Mouse (Mus musculus): ENCODE data around the gene Nme7. TPM values are rescaled to one million over a fixed set of nuclear protein-coding genes. Genes with fewer than 3 reads are reported as not detected.

Gene Nme7
- polyA plus RNA-seq, 1 experiment from 2014 or later, result 46.1 TPM

DNA sequence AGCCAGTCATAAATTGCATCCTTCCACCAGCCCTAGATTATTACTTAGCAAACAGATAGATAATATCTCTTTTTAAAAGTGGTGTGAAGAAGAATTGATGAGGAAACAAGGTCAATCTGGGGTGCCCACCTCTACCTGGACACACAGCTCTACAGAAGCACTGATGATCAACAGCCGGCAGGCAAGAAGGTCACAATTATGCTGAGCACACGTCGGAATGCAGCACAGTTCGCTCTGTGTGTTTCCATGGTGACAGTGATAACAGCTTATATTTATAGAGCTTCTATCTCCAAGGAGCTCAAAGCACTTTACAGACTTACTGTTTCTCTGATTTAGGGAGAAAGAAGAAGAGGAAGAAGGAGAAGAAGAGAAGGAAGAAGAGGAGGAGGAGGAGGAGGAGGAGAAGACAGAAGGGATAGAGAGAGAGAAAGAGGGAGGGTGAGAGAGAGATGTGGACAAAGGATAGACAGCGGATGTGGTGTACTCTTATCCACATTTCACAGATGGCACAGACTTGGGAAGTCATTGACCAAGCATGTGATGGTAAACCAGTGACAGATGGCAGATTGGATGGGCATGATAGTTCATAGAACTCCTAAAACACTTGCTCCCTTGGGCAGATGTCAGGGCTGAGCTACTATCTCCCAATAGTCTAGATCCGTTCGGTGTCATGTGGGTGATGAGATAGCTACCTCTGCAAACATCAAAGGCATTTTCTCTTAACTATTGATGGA lies 171.0 kb downstream of the Nme7 start:
- no peaks in the 10 kb centered on the region for H3K4me1 ChIP-seq
- H3K4me3 ChIP-seq, result no peak overlapping the region
- H3K27ac ChIP-seq (replicated peaks), result no peak overlapping the region
- H3K27me3 ChIP-seq (replicated peaks; ENCODE audit: low read depth, poor library complexity, severe bottlenecking), result no peaks in the 10 kb centered on the region
- H3K9me3 ChIP-seq, result no peaks in the 10 kb centered on the region
- 78% methylated on average over 7 of the region's 7 CpGs for WGBS
- H3K36me3 ChIP-seq (replicated peaks), result no peaks in the 10 kb centered on the region
- DNase-seq (ENCODE audit: low spot score), result no peak

DNA sequence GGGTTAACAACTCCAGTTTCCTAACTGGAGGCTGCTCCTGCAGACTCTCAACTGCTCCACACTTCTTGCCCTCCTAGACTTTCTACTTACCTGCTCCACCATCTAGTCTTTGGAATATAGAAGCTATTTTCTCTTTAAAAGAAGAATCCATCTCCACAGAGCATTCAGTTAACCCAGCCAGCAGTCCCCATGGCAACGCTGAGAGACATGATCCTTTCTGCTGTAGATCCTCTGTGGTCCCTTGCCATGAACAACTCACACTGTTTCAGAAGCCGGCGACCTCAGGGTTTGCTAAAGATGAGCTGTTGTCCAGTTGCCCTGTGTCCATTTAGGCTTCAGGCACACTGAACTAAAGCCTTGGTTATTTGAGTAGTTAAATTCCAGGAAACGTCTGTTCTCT lies 172.0 kb downstream of the Nme7 start:
- no peaks in the 10 kb centered on the region for H3K4me1 ChIP-seq
- H3K36me3 ChIP-seq (replicated peaks), result no peaks in the 10 kb centered on the region
- no peaks in the 10 kb centered on the region for H3K27me3 ChIP-seq (replicated peaks; ENCODE audit: low read depth, poor library complexity, severe bottlenecking)
- no peak overlapping the region for H3K4me3 ChIP-seq
- H3K9me3 ChIP-seq, result no peaks in the 10 kb centered on the region
- WGBS, result 86% methylated on average over 4 of the region's 4 CpGs
- H3K27ac ChIP-seq (replicated peaks), result no peak overlapping the region
- no peak for DNase-seq (ENCODE audit: low spot score)

DNA sequence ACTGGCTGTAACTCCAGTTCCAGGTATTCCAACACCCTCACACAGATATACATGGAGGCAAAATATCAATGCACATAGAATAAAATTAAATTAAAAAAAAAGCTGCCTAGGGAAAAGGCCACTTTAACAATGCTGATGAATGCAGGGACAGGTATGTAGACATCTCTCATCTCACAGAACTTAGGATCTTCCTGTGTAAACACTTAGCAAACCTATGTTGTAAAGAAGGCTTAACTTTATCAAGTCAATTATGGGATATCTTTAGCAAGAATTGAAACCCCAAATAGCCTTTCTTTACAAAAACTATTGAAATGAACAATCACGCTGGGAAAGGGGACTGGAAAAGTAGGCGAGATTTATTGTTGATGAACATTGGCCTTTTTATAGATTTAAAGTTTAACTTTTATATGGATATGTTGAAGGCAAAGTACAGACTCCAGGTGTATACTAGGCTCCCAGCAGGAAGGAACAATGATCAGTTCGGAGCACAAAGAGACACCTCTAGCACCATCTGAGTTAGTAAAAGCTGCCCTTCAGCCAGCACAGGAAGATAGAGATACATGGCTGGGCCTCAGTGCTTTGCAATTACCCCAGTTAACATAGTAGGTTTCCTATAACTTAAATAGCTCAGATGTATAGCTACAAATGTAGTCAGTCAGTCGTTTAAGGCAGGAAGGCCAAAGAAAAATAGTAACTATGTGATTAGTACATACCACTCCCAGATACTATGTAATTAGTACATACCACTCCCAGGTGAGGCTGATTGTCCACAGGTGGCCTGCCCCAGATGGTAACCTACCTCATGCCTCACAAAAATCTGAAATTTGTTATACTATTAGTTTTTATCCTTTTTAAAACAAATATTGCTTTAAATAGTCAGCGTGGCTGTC lies 177.1 kb downstream of the Nme7 start:
- 85% methylated on average over 5 of the region's 5 CpGs for WGBS

DNA sequence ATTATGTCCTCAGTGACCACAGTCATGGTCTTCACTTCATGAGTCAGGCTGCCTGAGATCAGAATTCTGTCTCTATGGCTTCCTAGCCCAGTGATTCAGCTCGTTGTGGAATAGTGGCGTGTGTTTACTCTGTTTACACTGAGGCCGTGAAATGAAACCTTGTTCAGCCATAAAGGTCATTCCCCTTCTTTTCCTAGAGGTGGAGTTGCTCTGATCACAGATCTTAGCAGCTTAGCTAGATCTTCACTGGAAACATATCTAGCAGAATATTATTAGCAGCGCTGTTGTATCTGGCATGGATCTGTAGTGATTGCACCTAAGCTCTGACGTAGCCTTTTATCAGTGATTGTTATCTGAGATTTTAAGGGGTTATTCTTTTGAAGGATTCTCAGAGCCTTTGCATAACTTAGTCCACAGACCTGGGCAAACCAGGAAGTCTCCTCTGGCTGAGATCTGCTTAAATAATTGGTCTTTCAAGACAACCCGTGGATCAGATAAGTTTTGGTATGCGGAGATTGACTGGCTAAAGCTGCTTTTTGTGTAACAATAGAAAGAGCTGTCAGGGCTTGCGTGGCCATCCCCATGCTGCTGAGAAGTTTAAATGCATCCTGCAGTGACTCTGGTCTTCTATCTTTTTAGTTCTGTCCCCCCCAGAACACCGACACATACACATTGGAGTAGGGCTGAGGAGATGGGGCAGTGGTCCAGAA lies 177.9 kb downstream of the Nme7 start:
- H3K4me3 ChIP-seq, result no peak overlapping the region

More for the DNA sequence above, 177.1 kb downstream of the Nme7 start:
- Histone ChIP-seq H3K9me3 (no peaks in the 10 kb centered on the region), H3K36me3 (replicated peaks) (no peaks in the 10 kb centered on the region), H3K27ac (replicated peaks) (no peak overlapping the region), H3K27me3 (replicated peaks; ENCODE audit: low read depth, poor library complexity, severe bottlenecking) (no peaks in the 10 kb centered on the region), H3K4me3 (no peak overlapping the region), H3K4me1 (no peaks in the 10 kb centered on the region; the same call in 1 of the 2 replicates)
- no peak for DNase-seq (ENCODE audit: low spot score)

DNA sequence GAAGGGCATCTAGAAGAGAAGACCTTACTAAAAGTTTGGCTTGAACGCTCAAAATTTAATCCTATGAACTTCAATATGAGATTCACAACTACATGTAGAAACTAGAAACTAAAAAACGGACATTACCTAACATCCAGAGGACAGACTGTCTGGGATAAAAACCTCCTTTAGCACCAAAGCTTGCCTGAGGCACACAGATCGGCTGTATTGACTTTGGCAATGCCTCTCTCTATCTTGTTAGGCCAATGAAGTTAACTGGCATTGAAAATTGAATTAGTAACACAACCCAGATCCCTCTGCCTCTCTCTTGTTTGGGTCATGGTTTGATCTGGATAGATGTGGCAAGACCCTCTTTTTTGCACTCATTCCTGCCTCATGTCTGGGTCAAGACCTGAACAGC lies 178.9 kb downstream of the Nme7 start:
- H3K36me3 ChIP-seq (replicated peaks), result no peaks in the 10 kb centered on the region
- H3K27ac ChIP-seq (replicated peaks), result no peak overlapping the region
- no peak for DNase-seq (ENCODE audit: low spot score)
- H3K4me1 ChIP-seq, result no peaks in the 10 kb centered on the region; the same call in 1 of the 2 replicates
- no peaks in the 10 kb centered on the region for H3K27me3 ChIP-seq (replicated peaks; ENCODE audit: low read depth, poor library complexity, severe bottlenecking)
- H3K9me3 ChIP-seq, result no peaks in the 10 kb centered on the region
- 78% methylated on average over 3 of the region's 3 CpGs for WGBS
- no peak overlapping the region for H3K4me3 ChIP-seq

More for the DNA sequence above, 177.9 kb downstream of the Nme7 start:
- Histone ChIP-seq H3K27me3 (replicated peaks; ENCODE audit: low read depth, poor library complexity, severe bottlenecking) (no peaks in the 10 kb centered on the region), H3K9me3 (no peaks in the 10 kb centered on the region), H3K4me1 (no peaks in the 10 kb centered on the region; the same call in 1 of the 2 replicates), H3K36me3 (replicated peaks) (no peaks in the 10 kb centered on the region), H3K27ac (replicated peaks) (no peak overlapping the region)
- no peak for DNase-seq (ENCODE audit: low spot score)
- 54% methylated on average over 9 of the region's 9 CpGs for WGBS

DNA sequence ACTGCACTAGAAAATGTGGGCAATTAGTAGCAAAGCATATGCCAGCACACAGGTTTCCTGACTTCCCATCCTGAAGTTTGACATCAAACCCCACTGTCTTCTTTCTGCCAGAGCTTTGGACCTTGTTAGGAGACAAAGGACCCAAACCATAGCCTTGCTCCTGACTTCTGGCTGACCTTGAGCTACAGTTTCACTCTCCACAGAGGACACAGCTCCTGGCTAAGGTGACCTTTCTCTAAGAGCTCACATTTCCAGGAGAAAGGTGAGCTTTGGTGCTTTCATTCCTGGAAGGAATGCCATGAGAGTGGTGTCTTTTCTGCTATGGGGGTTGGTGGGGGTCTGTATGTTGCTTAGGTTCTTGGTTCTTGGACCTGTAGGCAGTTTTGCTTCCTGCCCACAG lies 179.8 kb downstream of the Nme7 start:
- no peak for DNase-seq (ENCODE audit: low spot score)
- no peaks in the 10 kb centered on the region for H3K9me3 ChIP-seq
- no peaks in the 10 kb centered on the region for H3K36me3 ChIP-seq (replicated peaks)
- no peak overlapping the region for H3K27ac ChIP-seq (replicated peaks)
- no peaks in the 10 kb centered on the region; the same call in 1 of the 2 replicates for H3K4me1 ChIP-seq
- H3K4me3 ChIP-seq, result no peak overlapping the region
- no peaks in the 10 kb centered on the region for H3K27me3 ChIP-seq (replicated peaks; ENCODE audit: low read depth, poor library complexity, severe bottlenecking)

Other genes with a start within 250 kb of the Nme7 start
- not detected in 2 replicates for gene Sell, start 242.1 kb upstream of the Nme7 start, polyA plus RNA-seq (2016; fragmentation: Nextera tagmentation; extraction: Ambion mirVana)
- gene Selp, start 188.9 kb upstream of the Nme7 start, polyA plus RNA-seq (2016; fragmentation: Nextera tagmentation; extraction: Ambion mirVana), result not detected in 2 replicates
- gene F5, start 152.3 kb upstream of the Nme7 start, polyA plus RNA-seq (2016; fragmentation: Nextera tagmentation; extraction: Ambion mirVana), result 0.37 and 0.41 TPM in 2 replicates
- 10.8 and 11.5 TPM in 2 replicates for gene Slc19a2, start 55.1 kb upstream of the Nme7 start, polyA plus RNA-seq (2016; fragmentation: Nextera tagmentation; extraction: Ambion mirVana)
- gene Ccdc181, start 28.5 kb upstream of the Nme7 start, polyA plus RNA-seq (2016; fragmentation: Nextera tagmentation; extraction: Ambion mirVana), result 8.3 and 8.5 TPM in 2 replicates
- gene Blzf1, start 3.4 kb downstream of the Nme7 start, polyA plus RNA-seq (2016; fragmentation: Nextera tagmentation; extraction: Ambion mirVana), result 25.1 and 26.6 TPM in 2 replicates
- gene Atp1b1, start 154.2 kb downstream of the Nme7 start, polyA plus RNA-seq (2016; fragmentation: Nextera tagmentation; extraction: Ambion mirVana), result 6.9 and 7.4 TPM in 2 replicates

Data from embryonic facial prominence, embryonic 10.5 days (tissue).